Mouse (Mus musculus) adipocyte (in vitro differentiated cells): Measurements from ENCODE around the gene Snrnp35.
A peak's percentile ranks its signal among the peaks of the same experiment; 100 is the strongest.

Experiments used
- DNase-seq: peaks from one replicate; pipeline ENCODE4 v3.0.0-alpha.2; 2016; ENCODE audit warnings: low spot score

Gene Snrnp35

GRCm38 (mm10) chr5:124501541-124501940 is 18.6 kb downstream of the Snrnp35 start:
- no peak for DNase-seq

- no peak for DNase-seq
These were observed 20.8 kb downstream of the Snrnp35 start for GRCm38 (mm10) chr5:124503742-124504141.

GRCm38 (mm10) chr5:124505235-124505634 is 22.3 kb downstream of the Snrnp35 start:
- DNase-seq = no peak

- no peak for DNase-seq
These were observed 23.9 kb downstream of the Snrnp35 start for GRCm38 (mm10) chr5:124506731-124507359.

GRCm38 (mm10) chr5:124509200-124509599 is 26.3 kb downstream of the Snrnp35 start:
- no peak for DNase-seq

- DNase-seq = peak; percentile 32
These were observed 26.9 kb downstream of the Snrnp35 start for GRCm38 (mm10) chr5:124509742-124510237.

- no peak for DNase-seq
These were observed 27.7 kb downstream of the Snrnp35 start for GRCm38 (mm10) chr5:124510536-124511050.

GRCm38 (mm10) chr5:124515789-124516188 is 32.9 kb downstream of the Snrnp35 start:
- no peak for DNase-seq

- DNase-seq = no peak
These were observed 35.7 kb downstream of the Snrnp35 start for GRCm38 (mm10) chr5:124518648-124519047.

- no peak for DNase-seq
These were observed 38.7 kb downstream of the Snrnp35 start for GRCm38 (mm10) chr5:124521588-124521987.

- no peak for DNase-seq
These were observed 40.1 kb downstream of the Snrnp35 start for GRCm38 (mm10) chr5:124523032-124523431.

GRCm38 (mm10) chr5:124524943-124525342 is 42.0 kb downstream of the Snrnp35 start:
- DNase-seq = no peak

- no peak for DNase-seq
These were observed 45.4 kb downstream of the Snrnp35 start for GRCm38 (mm10) chr5:124528351-124528750.

- no peak for DNase-seq
These were observed 45.9 kb downstream of the Snrnp35 start for GRCm38 (mm10) chr5:124528791-124529190.

- DNase-seq = no peak
These were observed 46.3 kb downstream of the Snrnp35 start for GRCm38 (mm10) chr5:124529191-124529651.

GRCm38 (mm10) chr5:124529697-124530096 is 46.8 kb downstream of the Snrnp35 start:
- no peak for DNase-seq

- DNase-seq = peak; percentile 69
These were observed 48.0 kb downstream of the Snrnp35 start, which contains the start of gene Rilpl1 for GRCm38 (mm10) chr5:124530655-124531582. Gene Rilpl1, minus strand, starts transcription at chr5:124531391.

GRCm38 (mm10) chr5:124531583-124531930 is 48.6 kb downstream of the Snrnp35 start:
- DNase-seq = no peak

- DNase-seq = no peak
These were observed 49.5 kb downstream of the Snrnp35 start for GRCm38 (mm10) chr5:124532451-124532850.

- no peak for DNase-seq
These were observed 52.1 kb downstream of the Snrnp35 start for GRCm38 (mm10) chr5:124535016-124535415.

GRCm38 (mm10) chr5:124536776-124537175 is 53.8 kb downstream of the Snrnp35 start:
- DNase-seq = no peak
